Mouse (Mus musculus) thymus, adult 2 months (tissue): ENCODE results near the gene Ktn1.

Experiments used
- CTCF ChIP-seq: fragments of 200-500 bp; IDR thresholded peaks from 2 replicates; pipeline ENCODE4 v1.5.1; 2012; ENCODE audit warnings: mild to moderate bottlenecking, control low read depth, low read length, moderate library complexity, borderline replicate concordance; ENCODE audit not compliant: control insufficient read depth, poor library complexity, insufficient read depth; ENCODE audit errors: extremely low read depth
- POLR2A ChIP-seq: fragments of 200-500 bp; IDR thresholded peaks from 2 replicates; pipeline ENCODE4 v1.6.1; 2012; ENCODE audit warnings: mild to moderate bottlenecking, low read length, control low read depth, moderate library complexity; ENCODE audit not compliant: control insufficient read depth, poor library complexity, insufficient read depth; ENCODE audit errors: extremely low read depth

DNA sequence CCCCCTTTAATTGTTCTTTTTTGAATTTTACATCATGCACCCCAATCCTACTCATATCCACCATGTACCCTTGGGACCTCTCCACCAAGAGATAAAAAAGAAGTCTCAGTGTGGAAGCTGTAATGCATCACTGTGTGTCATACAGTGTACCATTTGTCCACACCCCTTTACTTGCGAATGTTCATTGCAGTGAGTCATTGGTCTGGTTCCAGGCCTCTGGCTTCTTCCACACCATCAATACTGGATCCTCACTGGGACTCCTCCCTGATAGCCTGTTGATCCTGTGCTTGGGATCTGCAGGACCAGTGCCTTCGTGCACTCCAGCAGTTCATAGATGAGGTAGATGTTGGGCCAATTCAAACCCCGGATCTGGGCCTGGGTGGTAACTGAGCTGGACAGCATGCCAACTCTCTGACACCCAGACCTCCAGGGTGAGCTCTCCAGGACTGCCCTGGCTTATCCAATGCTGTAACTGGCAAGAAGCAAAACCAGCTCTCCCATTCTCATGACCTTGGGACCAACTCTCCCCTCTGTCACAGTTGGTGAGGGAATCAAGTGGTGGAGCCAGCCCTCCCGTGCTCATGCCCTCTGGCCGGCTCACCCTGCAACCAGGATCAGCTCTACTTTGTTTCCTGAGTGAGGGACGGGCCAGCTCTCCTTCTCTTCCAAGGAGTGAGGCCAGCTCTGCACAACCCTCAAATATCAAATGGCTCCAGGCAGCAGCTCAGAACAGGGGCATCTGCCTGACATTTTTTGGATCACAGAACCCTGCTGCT, 128.2 kb downstream of the Ktn1 start:
- no peak for TF ChIP-seq POLR2A
- TF ChIP-seq CTCF, result no peak
